Mouse (Mus musculus) cerebellum, postnatal 25 days (tissue): ENCODE results near the gene Ang2.
"Not testable (repeated sequence)": the region's sequence is repeated elsewhere in the genome, so short reads cannot be mapped to it uniquely, and the experiment has no call there.

Source experiments
- DNase-seq, 2 experiments: peaks; one replicate each; pipeline ENCODE4 v3.0.0; 2021; ENCODE audit warnings: mixed read lengths in 2 of 2

Ang2 gene

DNA sequence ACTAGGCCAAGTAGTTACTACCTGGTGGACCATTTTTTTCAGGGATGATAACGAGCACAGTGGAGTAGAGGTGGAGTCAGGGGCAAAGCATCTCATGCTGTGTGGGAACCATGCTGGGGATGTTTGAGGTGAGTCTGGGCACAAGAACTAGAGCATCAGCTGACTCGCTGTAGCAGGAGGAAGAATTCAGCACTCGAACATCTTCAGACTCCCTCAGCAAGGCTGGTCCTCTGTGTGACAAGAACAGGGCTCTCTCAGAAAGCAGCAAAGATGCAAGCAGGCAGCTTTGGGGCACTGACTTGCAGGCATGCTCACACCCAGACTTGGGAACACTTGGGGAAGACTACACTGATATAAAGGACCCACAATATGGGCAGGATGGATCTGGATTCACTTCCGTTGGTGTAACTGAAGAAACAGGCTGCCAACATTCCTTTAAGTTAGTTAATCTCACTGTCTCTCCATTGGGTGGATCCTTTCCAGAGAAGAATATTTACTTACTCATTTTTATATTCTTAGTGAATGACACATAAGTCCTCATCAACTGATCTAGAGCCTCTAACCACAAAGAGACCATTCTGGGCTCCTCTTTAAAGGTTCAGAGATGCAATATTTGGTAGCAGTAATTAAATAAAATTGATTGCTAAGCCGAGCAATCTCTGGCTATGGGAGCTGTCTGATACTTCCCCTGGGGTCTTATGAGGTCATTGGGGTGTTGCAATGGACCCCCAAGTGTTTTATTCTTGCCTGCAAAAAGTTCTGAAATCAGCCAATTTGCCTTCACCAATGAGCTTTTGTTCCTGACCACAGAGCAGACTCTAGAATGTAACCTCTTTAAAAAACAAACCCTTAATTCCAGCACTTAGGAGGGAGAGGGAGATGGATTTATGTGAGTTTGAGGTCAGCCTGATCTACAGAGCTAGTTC is at the start of gene Ang2:
Gene Ang2, minus strand, starts transcription at position 51 of the 926 bp plus-strand sequence.
- DNase-seq = no peak

DNA sequence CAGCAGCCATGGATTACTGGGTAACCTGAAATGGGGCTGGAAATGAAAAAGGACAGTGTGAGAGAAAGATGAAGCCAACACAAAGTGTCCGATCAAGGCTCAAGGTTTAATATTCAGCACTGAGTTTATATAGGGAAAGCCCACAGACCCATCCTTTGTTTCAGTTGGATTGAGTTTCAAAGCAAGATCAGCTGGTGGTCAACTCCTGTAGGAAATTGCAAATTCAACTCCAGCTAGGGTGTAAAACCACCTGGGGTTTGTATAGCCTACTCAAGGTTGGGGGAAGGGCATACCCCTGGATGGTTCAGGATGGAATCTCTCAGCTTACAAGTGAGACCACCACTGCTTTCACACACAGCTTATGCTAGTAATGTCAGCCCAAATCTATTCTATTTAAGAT is 48.8 kb upstream of the Ang2 start:
- no peak for DNase-seq

DNA sequence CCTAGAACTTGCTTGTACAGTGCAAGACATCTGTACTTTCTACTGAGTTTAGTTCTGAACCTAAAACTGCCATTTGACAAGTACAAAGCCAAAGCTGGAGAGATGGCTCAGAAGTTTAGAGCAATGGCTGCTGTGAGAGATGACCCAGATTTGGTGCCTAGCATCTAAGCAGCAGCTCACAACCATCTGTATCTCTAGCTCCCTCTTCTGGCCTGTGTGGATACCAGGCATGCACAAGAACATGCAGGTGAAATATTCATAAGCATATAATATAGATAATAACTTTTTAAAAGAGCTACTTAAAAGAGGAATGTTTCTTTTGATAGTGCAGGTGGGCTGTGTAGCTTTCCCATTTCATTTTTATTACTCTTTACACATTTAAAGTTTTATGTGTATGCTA is 42.0 kb upstream of the Ang2 start:
- DNase-seq = peak in 1 of 2 experiments; percentile 16

DNA sequence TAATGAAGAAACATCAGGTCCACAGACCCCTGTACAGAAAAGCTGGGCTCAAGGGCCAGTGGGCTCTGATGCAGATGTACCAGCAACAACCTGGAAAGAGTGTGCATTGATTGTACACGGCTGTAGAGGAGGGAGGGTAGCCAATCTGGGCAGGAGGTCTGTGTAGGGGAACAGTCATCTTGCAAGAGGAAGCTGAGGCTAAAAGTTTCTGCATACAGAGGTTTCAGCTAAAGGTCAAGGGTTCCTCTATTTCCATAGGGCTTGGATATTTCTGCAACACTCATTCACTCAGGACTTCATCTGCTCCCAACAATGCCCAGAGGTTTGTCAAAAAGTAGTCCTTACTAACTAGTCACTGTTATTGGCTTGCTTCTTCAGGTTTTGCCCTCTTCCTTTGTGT is 38.5 kb upstream of the Ang2 start:
- DNase-seq = not testable (repeated sequence)

DNA sequence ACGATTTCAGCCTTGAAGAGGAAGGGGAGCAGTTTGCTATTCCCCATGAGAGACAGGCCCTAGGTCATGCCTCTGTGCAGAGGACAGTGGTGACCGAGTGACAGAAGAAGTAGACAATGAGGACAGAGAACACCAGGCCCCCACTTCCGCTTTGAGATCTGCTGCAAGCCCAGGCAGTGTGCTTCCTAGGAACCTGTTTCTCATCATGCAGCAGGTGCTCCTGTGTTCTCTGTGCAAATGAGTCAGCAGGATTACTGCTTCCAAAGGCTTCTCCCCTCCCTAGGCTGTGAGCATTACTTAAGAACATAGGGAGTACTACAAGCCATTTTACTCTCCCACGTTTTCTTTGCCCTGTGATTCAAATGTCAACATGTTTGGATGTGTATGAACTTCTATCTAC is 30.7 kb upstream of the Ang2 start:
- DNase-seq = not testable (repeated sequence)

DNA sequence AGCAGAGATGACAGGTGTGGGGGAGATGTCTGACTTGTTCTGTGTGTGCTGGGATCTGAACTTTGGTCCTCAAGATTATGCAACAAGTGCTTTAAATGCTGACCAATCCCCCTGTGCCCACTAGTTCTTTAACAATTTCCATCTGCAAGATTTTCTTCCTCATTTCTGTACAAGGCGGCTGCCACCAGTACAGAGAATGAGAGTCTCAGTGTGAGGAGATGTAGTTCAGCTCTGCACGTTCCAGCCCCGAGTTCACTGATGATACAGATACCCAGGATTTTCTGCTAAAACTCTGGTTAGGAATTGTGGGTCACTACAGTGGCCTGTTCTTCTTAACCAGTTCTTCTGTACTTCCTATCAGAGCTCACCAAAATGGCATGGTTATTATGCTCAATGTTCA is 21.1 kb upstream of the Ang2 start:
- not testable (repeated sequence) for DNase-seq

DNA sequence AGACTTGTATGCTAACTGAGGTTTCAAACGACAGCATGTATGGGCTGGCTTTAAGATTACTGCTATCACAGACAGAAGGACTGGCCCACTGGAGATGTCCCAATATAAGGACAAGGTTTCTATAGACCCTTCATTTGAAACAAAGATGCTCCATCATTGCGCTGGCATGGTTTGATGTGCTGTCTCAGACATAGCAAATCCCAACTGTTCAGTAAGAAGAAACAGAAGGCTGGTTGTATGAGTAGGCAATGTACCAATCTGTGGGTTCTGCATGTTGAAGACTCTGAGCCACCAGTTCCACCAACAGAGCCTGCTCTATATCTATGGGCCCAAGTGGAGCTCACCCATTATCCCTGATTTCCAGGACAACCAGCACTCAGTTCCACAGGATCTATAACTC is 4.2 kb upstream of the Ang2 start, which contains the start of gene Ear14:
Gene Ear14, plus strand, starts transcription at position 277 of the 400 bp plus-strand sequence.
- no peak for DNase-seq

DNA sequence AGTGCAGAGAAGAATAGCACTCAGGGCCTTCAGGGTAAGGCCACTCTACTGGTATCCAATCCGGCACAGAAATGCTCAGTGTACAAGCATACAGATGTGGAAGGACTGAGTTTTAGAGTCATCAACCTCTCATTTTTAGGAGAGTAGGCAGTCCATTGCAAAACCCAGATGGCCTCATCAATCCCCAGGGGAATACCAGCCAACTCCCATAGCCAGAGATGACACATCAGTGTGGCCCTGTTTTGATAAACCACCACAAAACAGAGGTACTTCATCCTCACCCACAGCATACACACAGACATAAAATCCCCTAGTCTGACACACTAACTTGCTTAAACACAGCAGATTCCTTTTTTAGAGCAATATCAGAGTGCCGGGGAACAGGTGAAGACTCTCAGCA is 1.5 kb upstream of the Ang2 start:
- no peak for DNase-seq

DNA sequence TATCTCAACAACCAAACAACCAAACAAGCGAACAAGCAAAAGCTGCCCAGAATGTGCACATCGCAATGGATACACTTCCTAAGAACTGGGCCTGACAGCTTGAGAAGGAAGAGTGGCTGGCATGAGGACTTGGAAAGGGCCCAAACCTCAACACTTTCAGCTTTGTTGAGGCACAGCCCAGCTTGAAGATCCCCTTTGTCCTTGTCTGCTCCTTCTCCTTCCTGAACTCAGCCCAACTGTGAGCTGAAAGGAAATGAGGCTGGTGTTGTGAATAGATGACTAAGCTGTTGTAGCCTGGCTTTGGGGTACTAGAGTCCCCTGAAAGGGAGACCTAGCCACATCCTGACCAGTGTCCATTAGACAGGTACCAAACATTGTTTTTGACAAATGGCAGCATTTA is 1.1 kb upstream of the Ang2 start:
- DNase-seq = no peak

DNA sequence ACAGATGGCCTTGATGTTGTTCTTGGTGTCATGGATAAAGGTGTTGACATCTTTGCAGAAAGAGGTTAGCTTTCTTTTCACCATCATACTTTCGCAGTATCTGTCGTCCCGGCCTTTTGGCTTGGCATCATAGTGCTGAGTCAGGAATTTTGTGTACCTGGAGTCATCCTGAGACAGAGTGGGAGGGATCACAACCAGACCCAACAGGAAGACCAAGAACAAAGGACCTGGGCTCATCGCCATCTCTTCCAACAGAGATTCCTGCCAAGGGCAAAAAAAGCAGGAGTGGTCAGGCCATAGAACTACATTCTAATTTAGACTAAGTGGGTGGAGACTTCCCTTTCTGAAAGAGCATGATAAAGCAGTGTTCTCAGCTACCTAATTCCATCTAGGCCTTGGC is 3.3 kb downstream of the Ang2 start:
- no peak for DNase-seq

DNA sequence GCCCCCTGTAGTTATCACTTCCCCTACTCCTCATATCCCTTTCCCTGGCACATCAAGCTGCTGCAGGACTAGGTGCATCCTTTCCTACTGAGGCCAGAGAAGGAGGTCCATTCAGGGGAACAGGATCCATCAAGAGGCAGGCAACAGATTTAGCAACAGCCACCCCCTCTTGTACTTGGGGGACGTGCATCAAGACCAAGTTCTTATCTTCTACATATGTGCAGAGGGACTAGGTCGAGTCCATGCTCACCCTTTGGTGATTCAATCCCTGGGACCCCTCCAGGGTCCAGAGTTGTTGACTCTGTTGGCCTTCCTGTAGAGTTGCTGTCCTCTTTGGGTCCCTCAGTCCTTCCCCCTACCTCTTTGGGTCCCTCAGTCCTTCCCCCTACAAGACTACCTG is 17.9 kb downstream of the Ang2 start:
- DNase-seq = not testable (repeated sequence)

DNA sequence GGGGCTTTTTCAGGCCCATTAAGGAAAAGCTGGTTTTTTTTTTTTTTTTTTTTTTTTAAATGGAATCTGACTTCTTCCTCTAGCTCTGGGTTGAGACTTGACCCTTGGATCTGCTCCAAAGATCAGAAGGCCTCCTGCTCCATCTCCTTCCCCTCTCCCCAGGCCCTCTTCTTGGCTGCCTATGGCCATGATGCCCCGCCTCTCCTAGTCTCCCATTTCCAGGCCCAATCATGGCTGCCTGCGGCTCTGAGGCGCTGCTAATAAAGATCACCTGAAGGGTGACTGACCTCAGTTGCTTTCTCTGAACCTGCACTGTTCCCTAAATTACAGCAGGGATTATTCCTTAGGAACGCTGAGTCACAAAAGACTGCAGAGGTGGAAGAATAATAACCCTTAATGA is 25.1 kb downstream of the Ang2 start:
- no peak for DNase-seq

DNA sequence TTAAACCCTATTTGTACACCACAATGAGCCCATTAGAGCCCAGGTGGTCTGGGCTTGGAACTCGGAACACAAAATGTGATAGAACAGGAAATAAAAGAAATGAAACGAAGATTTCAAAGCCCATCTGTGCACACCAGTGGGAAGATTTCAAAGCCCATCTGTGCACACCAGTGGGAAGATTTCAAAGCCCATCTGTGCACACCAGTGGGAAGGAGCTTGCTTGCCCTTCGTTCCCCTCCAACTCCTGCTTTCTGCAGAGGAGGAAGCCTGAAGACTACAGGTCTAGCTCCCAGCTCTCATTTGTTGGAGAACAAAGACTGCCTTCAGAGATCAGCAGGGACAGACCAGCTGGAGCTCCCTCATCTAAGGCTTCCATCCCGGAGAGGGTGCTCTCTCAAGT is 26.0 kb downstream of the Ang2 start:
- DNase-seq = not testable (repeated sequence)

DNA sequence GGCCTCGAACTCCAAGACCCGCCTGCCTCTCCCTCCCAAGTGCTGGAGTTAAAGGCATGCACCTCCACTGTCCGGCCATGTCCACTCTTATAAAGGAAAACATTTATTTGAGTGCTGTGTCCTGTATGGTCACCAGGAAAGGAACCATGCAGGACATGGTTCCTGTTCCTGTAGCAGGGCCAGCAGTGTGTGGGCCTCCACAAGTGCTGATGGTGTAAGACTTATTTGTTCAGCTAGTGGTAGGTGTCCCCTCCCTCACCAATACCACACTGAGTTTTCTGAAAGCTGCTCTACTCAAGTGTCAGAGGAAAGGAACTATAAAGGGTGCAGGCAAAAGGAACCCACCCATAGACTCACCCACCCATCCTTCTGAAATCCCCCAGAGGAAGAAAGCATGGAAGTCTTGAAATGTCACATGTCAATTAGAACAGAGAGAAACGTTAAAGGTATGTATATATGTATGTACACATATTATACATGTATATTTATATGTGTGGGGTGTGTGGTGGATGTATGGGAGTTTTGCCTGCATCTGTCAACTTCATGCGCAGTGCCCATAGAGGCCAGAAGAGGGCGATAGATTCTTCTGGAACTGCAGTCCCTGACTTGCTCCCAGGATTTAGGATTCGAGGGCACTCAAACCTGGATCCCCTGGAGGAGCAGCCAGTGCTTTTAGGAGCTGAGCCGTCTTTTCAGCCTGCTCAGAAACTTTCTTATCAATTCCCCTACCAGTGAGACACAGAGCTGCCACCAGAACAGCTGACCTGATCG is 26.7 kb downstream of the Ang2 start:
- peak; percentile 33 to 58 for DNase-seq

DNA sequence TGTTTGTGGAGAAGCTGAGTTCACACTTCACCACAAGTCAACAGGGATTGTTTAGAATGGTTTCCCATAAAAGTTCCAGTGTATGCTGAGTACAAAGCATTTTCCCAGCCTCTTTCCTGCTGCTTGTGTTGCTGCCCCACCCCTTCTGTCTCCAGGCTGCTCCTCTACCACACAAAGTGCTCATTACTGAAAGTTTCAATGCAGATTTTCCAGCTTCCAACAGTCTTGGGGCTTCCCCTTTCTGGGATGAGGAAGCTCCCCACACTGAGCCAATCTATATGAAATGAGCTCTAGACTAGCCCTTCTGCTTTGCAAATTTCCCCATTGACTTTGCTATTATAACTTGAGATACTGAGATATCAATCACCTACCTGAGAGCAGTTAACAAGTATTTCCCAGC is 32.9 kb downstream of the Ang2 start:
- DNase-seq = no peak

DNA sequence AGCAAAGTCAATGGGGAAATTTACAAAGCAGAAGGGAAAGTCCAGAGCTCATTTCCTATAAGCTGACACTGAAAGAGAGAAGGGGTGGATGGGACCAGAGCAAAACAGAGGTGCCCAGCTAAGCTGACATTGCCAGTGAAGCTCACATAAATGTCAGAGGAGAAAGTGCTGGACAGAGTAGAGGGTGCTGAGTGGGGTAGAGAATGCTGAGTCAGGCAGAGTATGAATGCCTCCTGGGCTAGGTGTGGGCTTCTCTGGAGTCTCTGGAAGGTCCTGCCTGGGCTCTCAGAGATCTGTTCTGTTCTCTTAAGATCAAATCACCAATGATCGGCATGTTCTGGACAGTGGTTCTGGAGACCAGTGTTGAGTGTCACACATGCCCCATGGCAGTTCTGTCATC is 33.5 kb downstream of the Ang2 start:
- DNase-seq = no peak

DNA sequence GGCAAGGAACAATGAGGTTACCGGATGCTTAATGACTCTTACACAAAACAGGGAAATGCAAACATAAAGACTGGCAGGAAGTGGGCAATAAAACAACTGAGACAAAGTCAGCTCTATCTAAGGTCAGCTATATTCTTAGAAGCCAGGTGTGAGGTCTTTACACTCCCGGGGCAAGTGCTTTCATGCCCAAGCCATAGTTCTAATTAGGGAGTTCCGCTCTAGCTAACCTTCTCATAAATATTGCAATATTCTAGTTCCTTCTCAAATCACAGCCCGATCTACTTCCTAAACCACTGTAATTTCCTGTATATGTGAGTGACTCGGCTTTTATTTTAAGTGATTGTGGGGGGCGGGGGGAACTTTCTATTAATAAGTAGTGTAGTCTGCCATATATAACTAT is 35.6 kb downstream of the Ang2 start:
- not testable (repeated sequence) for DNase-seq

DNA sequence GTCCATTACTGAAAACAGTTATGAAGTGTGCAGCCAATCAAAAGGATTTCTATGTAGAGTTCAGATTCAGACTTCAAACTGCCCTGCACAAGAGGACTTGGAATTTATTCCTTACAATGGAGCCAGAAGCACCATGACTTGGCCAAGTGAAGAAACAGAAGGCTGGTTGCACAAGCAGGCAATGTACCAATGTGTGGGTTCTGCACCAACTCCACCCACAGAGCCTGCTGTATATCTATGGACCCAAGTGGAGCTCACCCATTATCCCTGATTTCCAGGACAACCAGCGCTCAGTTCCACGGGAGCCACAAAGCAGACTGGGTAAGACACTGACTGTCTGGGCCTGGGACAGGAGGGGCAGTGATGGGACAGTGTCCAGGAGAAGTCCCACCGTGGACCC is 37.0 kb downstream of the Ang2 start, which contains the start of gene Rnase2b:
Gene Rnase2b, plus strand, starts transcription at position 285 of the 400 bp plus-strand sequence.
- DNase-seq = not testable (repeated sequence)

DNA sequence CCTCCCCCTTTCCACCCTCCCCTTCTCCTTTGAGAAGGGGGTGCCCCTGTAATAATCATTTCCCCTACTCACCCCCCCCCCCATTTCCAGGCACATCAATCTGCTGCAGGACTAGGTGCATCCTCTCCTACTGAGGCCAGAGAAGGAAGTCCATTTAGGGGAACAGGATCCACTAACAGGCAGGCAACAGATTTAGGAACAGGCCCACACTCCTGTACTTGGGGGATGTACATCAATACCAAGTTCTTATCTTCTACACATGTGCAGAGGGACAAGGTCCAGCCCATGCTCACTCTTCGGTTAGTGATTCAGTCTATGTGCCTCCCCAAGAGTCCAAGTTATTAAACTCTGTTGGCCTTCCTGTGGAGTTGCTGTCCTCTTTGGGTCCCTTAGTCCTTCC is 41.9 kb downstream of the Ang2 start:
- no peak for DNase-seq

DNA sequence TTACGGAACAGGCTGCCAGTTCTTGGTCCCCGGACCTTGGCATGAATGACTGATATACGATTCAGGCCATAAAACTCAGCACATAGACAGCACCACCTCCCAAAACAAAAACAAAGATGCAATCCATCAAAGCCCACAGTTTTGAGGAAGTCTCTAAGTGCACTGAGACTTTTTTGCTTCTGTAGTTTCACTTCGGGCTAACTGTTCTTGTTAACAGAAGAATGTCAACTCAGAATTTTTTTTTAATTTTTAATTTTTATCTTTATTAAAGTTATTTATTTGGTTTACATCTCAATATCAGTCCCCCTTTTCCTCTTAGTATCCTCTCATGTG is 42.2 kb downstream of the Ang2 start:
- DNase-seq = no peak

DNA sequence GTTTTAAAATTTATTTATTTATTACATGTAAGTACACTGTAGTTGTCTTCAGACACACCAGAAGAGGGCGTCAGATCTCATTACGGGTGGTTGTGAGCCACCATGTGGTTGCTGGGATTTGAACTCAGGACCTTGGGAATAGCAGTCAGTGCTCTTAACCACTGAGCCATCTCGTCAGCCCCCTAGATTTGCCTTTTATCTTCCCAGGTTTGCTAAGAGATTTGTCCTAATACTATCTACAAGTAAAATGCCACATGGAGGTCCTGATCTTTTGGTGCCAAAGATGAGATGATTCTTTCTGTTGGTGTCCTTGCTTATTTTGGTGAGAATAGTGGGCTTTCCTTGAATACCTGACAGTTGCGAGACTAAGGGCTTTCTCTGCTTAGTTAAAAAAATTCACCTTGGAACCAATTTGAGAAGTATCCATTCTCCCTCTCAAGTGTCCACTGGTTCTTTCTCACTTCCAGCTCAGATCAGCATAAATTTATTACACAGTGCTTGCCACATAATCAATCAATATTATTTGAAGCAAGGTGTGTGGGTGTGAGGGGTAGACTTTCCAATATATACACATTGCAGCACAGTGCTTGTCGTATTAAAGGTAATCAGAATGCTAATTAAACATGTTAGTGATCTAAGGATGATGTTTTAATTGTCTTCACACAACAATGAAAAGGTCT is 42.8 kb downstream of the Ang2 start:
- no peak for DNase-seq

DNA sequence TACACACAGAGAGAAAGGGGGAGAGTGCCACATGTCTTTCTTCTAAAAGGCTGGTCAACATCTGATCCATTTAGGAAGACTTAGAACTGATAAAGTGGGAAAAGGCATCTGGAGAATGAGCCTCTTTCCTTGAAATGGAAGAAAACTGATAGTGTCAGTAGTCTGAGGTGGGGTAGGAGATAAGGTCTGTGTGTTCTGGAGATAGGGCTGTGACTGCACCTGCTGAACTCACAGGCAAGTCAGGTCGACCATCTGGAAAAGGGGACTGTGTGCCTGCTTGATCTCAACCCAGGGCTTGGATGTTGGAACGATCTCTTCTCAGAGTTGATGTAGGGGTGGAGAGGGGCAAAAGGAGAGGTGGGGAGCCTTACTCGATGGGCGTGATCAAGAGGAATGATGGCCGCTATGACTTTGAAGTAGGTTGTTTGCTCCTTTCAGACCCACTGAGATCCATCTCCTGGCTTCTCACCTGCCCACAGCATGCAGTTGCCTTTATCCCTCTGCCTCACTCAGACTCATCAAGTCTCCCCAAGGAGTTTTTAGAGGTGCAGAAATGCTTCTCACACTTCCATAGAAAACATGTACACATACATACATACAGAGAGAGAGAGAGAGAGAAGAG is 46.6 kb downstream of the Ang2 start:
- no peak for DNase-seq
